Mouse (Mus musculus) splenic B cell, adult 2 months (primary cell): Measurements from ENCODE around the gene Drosha.

ENCODE experiments used
- DNase-seq: peaks from one replicate; pipeline ENCODE4 v3.0.0-alpha.2; 2011; ENCODE audit warnings: low read depth, low spot score
- H3K27me3 ChIP-seq: 2 replicates; pipeline ENCODE4 v1.6.1; 2012; ENCODE audit warnings: mild to moderate bottlenecking, low read length, moderate library complexity, mixed read lengths; ENCODE audit not compliant: control insufficient read depth, poor library complexity, insufficient read depth, severe bottlenecking
- H3K36me3 ChIP-seq: 2 replicates; pipeline ENCODE4 v1.6.1; 2012; ENCODE audit warnings: mild to moderate bottlenecking, low read length, moderate library complexity, mixed read lengths; ENCODE audit not compliant: control insufficient read depth, poor library complexity, insufficient read depth, severe bottlenecking

Drosha gene

GRCm38 (mm10) chr15:12968815-12969214 lies 144.2 kb downstream of the Drosha start:
- DNase-seq, result no peak
- Histone ChIP-seq H3K36me3 (no peaks in the 10 kb centered on the region), H3K27me3 (no peaks in the 10 kb centered on the region)

- no peaks in the 10 kb centered on the region for H3K27me3 ChIP-seq
- no peak for DNase-seq
- no peaks in the 10 kb centered on the region for H3K36me3 ChIP-seq
Measured at GRCm38 (mm10) chr15:12972441-12972840, 147.8 kb downstream of the Drosha start.
